Mouse (Mus musculus) c-Kit-negative CD71-positive TER-119-positive erythroid progenitor cells, embryonic 14.5 days (primary cell): ENCODE results near the gene Plcz1.

Experiments
- DNase-seq: peaks from one replicate; pipeline ENCODE4 v3.0.0-alpha.2; 2013; ENCODE audit warnings: low read depth, low spot score

The Plcz1 gene

GRCm38 (mm10) chr6:139947106-139947879 is 94.0 kb downstream of the Plcz1 start:
- DNase-seq: no peak
